Mouse (Mus musculus) ES-Bruce4 (cell line): ENCODE data around the gene Colgalt2. TPM values are rescaled to one million over a fixed set of nuclear protein-coding genes. Genes with fewer than 3 reads are reported as not detected.
"Not testable (repeated sequence)": the region's sequence is repeated elsewhere in the genome, so short reads cannot be mapped to it uniquely, and the experiment has no call there.

Source experiments
- H3K27ac ChIP-seq: 2 replicates; pipeline ENCODE4 v1.5.1; 2012; ENCODE audit warnings: low read length, inconsistent platforms; ENCODE audit not compliant: insufficient read depth
- H3K27me3 ChIP-seq: 2 replicates; pipeline ENCODE4 v1.6.1; 2012; ENCODE audit warnings: mild to moderate bottlenecking, low read length, inconsistent platforms; ENCODE audit not compliant: control insufficient read depth, poor library complexity, insufficient read depth, severe bottlenecking
- H3K36me3 ChIP-seq: 2 replicates; pipeline ENCODE4 v1.6.1; 2012; ENCODE audit warnings: inconsistent platforms, mild to moderate bottlenecking, low read length, moderate library complexity; ENCODE audit not compliant: control insufficient read depth, poor library complexity, insufficient read depth, severe bottlenecking
- H3K4me1 ChIP-seq: one replicate; pipeline ENCODE4 v1.8.1; 2011; ENCODE audit warnings: low read length; ENCODE audit not compliant: control insufficient read depth, insufficient read depth
- H3K4me3 ChIP-seq: 2 replicates; pipeline ENCODE4 v1.5.1; 2011; ENCODE audit warnings: low read depth, mild to moderate bottlenecking, low read length
- H3K9ac ChIP-seq: 2 replicates; pipeline ENCODE4 v1.6.1; 2012; ENCODE audit warnings: low read depth, mild to moderate bottlenecking, inconsistent platforms; ENCODE audit not compliant: poor library complexity, severe bottlenecking
- H3K9me3 ChIP-seq: replicated peaks from 2 replicates; pipeline ENCODE4 v1.6.1; 2012; ENCODE audit warnings: mild to moderate bottlenecking, low read length, inconsistent platforms; ENCODE audit not compliant: control insufficient read depth, poor library complexity, insufficient read depth, severe bottlenecking
- CTCF ChIP-seq: IDR thresholded peaks from one replicate; pipeline ENCODE4 v1.8.1; 2011; ENCODE audit warnings: low read depth, low read length
- EP300 ChIP-seq: IDR thresholded peaks from 2 replicates; pipeline ENCODE4 v1.6.1; 2011; ENCODE audit warnings: low read depth, low read length; ENCODE audit not compliant: insufficient read depth
- POLR2A ChIP-seq: IDR thresholded peaks from one replicate; pipeline ENCODE4 v1.8.1; 2011; ENCODE audit warnings: low read length; ENCODE audit not compliant: insufficient read depth
- polyA plus RNA-seq: library from polyadenylated mRNA; stranded (reverse); fragments of >200 nt; gene quantifications from 2 replicates; pipeline ENCODE4 v1.2.4, GENCODE M21; 2011; ENCODE audit warnings: low read depth; ENCODE audit not compliant: missing spikeins, insufficient read depth, insufficient read length

Colgalt2 gene
- polyA plus RNA-seq, 1 experiment, result not detected

DNA sequence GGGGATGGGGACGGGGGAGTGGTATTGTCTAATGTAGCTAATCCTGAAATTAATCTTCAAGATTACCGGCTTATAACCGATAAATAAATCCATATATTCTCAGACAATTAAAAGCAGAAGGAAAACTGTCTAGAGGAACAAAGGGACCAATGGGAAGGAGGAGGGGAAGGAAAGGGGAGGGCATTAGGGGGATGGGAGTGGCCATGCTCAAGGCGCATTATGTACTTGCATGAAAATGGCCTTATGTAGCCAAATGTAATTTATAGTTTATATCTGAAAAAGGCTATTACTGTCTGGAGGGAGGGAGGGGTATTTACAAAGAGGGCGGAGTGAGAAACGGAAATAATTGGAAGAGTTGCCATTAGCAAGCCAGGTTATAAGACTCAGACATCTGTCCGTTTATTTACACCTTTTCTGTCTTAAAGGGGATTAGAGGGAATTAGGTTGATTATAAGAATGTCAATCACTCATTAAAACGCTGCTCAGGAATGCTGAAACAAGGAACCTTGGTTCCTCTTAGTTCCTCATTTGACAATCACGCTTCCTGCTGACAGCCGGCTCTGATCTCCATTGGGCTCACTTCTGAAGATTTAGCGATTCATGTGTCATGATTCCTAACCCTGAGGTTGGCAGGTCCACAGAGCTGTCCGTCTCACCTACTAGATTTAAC is 28.4 kb downstream of the Colgalt2 start:
- no peaks in the 10 kb centered on the region for H3K4me1 ChIP-seq
- no peaks in the 10 kb centered on the region for H3K9me3 ChIP-seq
- no peaks in the 10 kb centered on the region for H3K27me3 ChIP-seq
- H3K27ac ChIP-seq, result no peak overlapping the region
- no peak overlapping the region for H3K4me3 ChIP-seq
- H3K9ac ChIP-seq, result no peak overlapping the region
- H3K36me3 ChIP-seq, result no peaks in the 10 kb centered on the region
- TF ChIP-seq EP300, result no peak
- no peak for TF ChIP-seq POLR2A
- TF ChIP-seq CTCF, result no peak

DNA sequence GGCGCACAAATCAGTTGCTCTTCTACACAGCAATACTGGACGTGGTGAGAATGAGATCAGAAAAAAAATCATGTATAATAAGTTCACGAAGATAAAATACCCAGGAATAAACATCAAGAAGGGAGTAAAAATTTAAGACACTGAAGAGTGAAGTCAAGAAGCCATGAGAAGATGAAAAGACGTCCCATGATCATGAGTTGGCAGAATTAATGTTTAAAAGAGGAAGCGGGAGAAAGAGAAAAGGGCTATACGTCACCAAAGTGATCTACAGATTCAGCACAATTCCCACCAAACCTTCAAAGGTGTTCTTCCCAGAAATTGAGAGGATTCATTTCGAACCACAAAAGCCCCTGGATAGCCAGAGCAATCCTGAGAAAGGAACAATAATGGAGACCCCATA is 30.2 kb downstream of the Colgalt2 start:
- no peak overlapping the region for H3K27ac ChIP-seq
- H3K9me3 ChIP-seq, result no peaks in the 10 kb centered on the region
- TF ChIP-seq EP300 (no peak), POLR2A (no peak), CTCF (no peak)
- no peak overlapping the region for H3K9ac ChIP-seq
- no peak overlapping the region for H3K4me3 ChIP-seq
- H3K27me3 ChIP-seq, result no peaks in the 10 kb centered on the region
- H3K4me1 ChIP-seq, result no peaks in the 10 kb centered on the region
- H3K36me3 ChIP-seq, result no peaks in the 10 kb centered on the region

DNA sequence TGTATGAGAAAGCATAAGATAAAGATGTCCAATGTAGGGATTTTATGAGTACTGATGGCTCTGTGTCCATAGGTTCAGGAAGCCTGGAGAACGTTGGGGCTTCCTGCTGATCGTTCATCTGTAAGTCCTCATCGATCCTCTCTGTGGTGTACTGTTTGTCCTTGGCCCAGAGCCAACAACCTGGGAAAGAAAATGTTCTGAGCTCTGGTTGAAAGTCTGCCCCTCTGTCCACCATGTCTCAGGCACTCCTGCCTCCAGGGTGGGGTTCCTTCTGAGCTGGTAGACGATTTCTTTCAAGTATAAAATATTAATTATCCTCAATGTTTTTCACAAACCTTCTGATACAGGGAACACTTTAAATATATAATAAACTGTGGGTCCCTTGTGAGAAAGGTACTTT is 34.5 kb downstream of the Colgalt2 start:
- Histone ChIP-seq H3K4me1 (no peaks in the 10 kb centered on the region), H3K27me3 (no peaks in the 10 kb centered on the region), H3K9me3 (no peaks in the 10 kb centered on the region; the same call in 1 of the 2 replicates), H3K27ac (no peak overlapping the region), H3K9ac (no peak overlapping the region), H3K36me3 (no peaks in the 10 kb centered on the region), H3K4me3 (no peak overlapping the region)
- TF ChIP-seq POLR2A (no peak), CTCF (no peak), EP300 (no peak)

DNA sequence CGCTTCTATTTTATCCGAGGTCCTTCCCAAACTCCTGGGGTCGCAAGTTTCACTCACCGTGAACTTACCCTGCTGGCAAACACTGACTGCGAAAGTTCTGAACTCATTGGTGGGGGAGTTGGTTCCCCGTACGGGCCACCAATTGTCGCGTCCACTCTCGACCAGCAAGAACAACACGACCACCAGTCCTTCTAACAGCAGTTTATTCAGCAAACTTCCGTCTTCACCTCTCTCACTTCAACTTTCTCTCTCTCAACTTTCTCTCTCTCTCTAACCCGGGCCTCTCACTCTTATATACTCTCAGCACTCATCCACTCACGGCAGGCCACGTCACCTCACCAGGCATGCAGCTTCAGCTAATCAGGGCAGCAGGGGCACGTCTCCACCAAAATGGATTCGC is 37.9 kb downstream of the Colgalt2 start:
- not testable (repeated sequence) for H3K9ac ChIP-seq, H3K4me1 ChIP-seq, H3K27ac ChIP-seq, H3K27me3 ChIP-seq, H3K36me3 ChIP-seq, H3K4me3 ChIP-seq, H3K9me3 ChIP-seq

DNA sequence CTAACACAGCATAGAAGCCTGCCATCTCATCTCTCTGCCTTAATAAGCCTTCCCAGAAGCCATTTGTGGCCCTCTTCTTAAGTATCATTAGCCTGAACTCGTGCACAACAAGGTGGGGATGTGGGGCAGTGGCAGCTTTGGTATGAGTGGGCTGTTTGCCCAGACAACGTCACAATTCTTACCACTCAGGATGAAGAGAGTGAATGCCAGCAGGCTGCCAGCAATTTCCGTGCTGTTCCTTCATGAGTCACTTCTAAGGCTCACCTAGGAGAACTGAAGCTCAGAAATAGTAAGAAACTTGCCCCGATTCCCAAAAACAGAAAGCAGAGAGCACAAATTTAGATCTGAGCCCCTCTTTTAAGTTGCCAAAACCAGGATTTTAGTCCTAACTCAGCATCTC is 39.8 kb downstream of the Colgalt2 start:
- no peak overlapping the region for H3K9ac ChIP-seq
- no peaks in the 10 kb centered on the region for H3K4me1 ChIP-seq
- no peaks in the 10 kb centered on the region for H3K27me3 ChIP-seq
- no peak overlapping the region for H3K4me3 ChIP-seq
- no peaks in the 10 kb centered on the region; the same call in 1 of the 2 replicates for H3K9me3 ChIP-seq
- H3K36me3 ChIP-seq, result no peaks in the 10 kb centered on the region
- no peak overlapping the region for H3K27ac ChIP-seq
- TF ChIP-seq CTCF (no peak), EP300 (no peak), POLR2A (no peak)

DNA sequence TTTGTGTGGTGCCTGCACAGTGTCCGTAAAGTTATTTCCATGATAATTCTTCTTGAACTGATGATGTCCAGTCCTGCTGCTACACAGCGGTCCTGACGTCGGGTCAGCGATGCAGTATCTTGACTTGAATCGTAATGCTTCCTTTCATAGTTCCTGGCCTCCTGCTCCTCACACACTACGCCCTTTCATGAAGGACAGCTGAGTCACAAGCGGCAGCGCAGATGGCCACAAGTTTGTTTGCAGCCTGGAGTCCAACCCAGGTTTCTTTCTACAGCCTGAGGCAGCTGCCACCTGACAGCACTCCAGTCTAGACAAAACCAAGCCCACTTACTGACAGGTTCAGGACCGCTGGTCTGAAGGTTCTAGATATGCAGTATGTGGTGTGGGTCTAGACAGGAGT is 40.2 kb downstream of the Colgalt2 start:
- H3K9me3 ChIP-seq, result no peaks in the 10 kb centered on the region; the same call in 1 of the 2 replicates

More for the DNA sequence above, 40.2 kb downstream of the Colgalt2 start:
- no peak for TF ChIP-seq EP300
- TF ChIP-seq CTCF, result no peak
- TF ChIP-seq POLR2A, result no peak
- Histone ChIP-seq H3K27ac (no peak overlapping the region), H3K27me3 (no peaks in the 10 kb centered on the region), H3K4me3 (no peak overlapping the region), H3K9ac (no peak overlapping the region), H3K4me1 (no peaks in the 10 kb centered on the region), H3K36me3 (no peaks in the 10 kb centered on the region)
